In the genomic region with DNA sequence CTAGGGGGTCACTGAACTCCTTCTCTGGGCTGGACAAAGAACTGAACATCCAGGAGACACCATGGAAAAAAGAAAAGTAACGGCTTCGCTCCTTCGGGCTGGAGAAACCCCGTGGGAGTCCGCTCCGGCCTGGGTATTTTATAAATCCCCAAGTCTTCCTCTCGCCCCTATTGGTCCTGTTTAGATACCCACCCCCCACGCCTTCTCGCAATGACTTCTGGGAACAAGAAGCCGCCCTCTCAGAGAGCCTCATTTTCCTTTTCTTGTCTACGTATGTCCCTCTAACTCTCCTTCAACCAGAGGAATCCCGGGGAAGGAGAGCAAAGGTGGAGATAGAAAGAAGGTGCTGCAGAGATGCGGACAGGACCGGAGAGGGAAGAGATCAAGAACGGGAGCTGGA, we compare ENCODE assay signal across 19 mouse cellular contexts.
DNase-seq lines count a peak whose midpoint lies in the region; ATAC-seq and TF ChIP-seq lines count a peak whose summit lies in the region.
"Had no signal": no experiment of that assay in that cellular context is flagged by ENCODE, and none has a peak within 500 bp of the region (broad histone marks: within the 10 kb centered on the region; RNA-seq: fewer than 3 reads in every experiment).

No protein-coding gene starts in this region.

- H3K9me3 ChIP-seq in E14TG2a.4 (ENCODE audit: low read length) (no peaks in the 10 kb centered on the region), ES-Bruce4 (replicated peaks; ENCODE audit: control insufficient read depth, insufficient read depth, low read length, poor library complexity, severe bottlenecking) (no peaks in the 10 kb centered on the region), ES-E14 (ENCODE audit: control insufficient read depth, insufficient read depth, low read depth, low read length) (no peaks in the 10 kb centered on the region)
- no peaks in the 10 kb centered on the region for H3K9me3 ChIP-seq in forebrain, embryonic 15.5 days
- H3K9me3 ChIP-seq in forebrain, embryonic 14.5 days (replicated peaks; ENCODE audit: control insufficient read depth, low read length), result no peaks in the 10 kb centered on the region
- H3K9me3 ChIP-seq: embryonic facial prominence, embryonic 12.5 days; forebrain, embryonic 13.5 days had no signal

- TF ChIP-seq POLR2A in ES-Bruce4 (IDR thresholded peaks at IDR 0.05; ENCODE audit: insufficient read depth, low read length), result no peak
- no peak for TF ChIP-seq POLR2A in bone marrow, adult 2 months (IDR thresholded peaks at IDR 0.05; ENCODE audit: borderline replicate concordance, control insufficient read depth, low read depth, low read length)

- H3K4me3 ChIP-seq in E14TG2a.4 (replicated peaks; ENCODE audit: low read length) (peak overlapping the region; percentile 60), ES-Bruce4 (ENCODE audit: low read depth, low read length) (peak overlapping the region; percentile 47; the same call in 1 of the 2 replicates), ES-E14 (ENCODE audit: insufficient read depth in 1 of 2, low read depth in 1 of 2, low read length in 2 of 2, poor library complexity in 1 of 2, severe bottlenecking in 1 of 2) (peak overlapping the region; percentile 58 to 81; a peak in 3 of 4 replicates)
- no peak overlapping the region for H3K4me3 ChIP-seq in bone marrow, adult 2 months (replicated peaks; ENCODE audit: control insufficient read depth, low read depth, low read length)
- H3K4me3 ChIP-seq in forebrain, embryonic 15.5 days, result no peak overlapping the region
- H3K4me3 ChIP-seq in forebrain, embryonic 14.5 days (ENCODE audit: low read depth, low read length), result no peak overlapping the region
- H3K4me3 ChIP-seq: embryonic facial prominence, embryonic 10.5 days; embryonic facial prominence, embryonic 12.5 days; forebrain, embryonic 13.5 days had no signal

- no peaks in the 10 kb centered on the region for H3K27me3 ChIP-seq in E14TG2a.4 (ENCODE audit: insufficient read depth, low read length)
- no peaks in the 10 kb centered on the region for H3K27me3 ChIP-seq in ES-Bruce4 (ENCODE audit: control insufficient read depth, insufficient read depth, low read length, poor library complexity, severe bottlenecking)
- no peaks in the 10 kb centered on the region for H3K27me3 ChIP-seq in forebrain, embryonic 15.5 days
- no peaks in the 10 kb centered on the region for H3K27me3 ChIP-seq in forebrain, embryonic 14.5 days (replicated peaks; ENCODE audit: control insufficient read depth, insufficient read depth, low read length)
- H3K27me3 ChIP-seq: embryonic facial prominence, embryonic 12.5 days; forebrain, embryonic 13.5 days had no signal

- H3K27ac ChIP-seq in ES-Bruce4 (ENCODE audit: insufficient read depth, low read length), result no peak overlapping the region
- H3K27ac ChIP-seq in ES-E14 (ENCODE audit: insufficient read depth, low read depth, low read length, poor library complexity, severe bottlenecking), result no peak overlapping the region
- H3K27ac ChIP-seq in bone marrow, adult 2 months (ENCODE audit: control insufficient read depth, insufficient read depth, low read depth, low read length, poor library complexity), result peak overlapping the region; percentile 73; the same call in 1 of the 2 replicates
- no peak overlapping the region for H3K27ac ChIP-seq in forebrain, embryonic 15.5 days (replicated peaks)
- H3K27ac ChIP-seq in forebrain, embryonic 14.5 days (ENCODE audit: low read depth, low read length), result no peak overlapping the region
- H3K27ac ChIP-seq: embryonic facial prominence, embryonic 10.5 days; embryonic facial prominence, embryonic 12.5 days; forebrain, embryonic 13.5 days had no signal

- TF ChIP-seq EP300 in ES-Bruce4 (IDR thresholded peaks at IDR 0.05; ENCODE audit: insufficient read depth, low read depth, low read length), result no peak

- no peak for ATAC-seq in forebrain, embryonic 15.5 days (replicated peaks)
- no peak for ATAC-seq in forebrain, embryonic 14.5 days
- ATAC-seq: forebrain, embryonic 13.5 days; forebrain, postnatal 0 days had no signal

- peak overlapping the region; percentile 42; the same call in 1 of the 2 replicates for H3K9ac ChIP-seq in ES-Bruce4 (ENCODE audit: low read depth, poor library complexity, severe bottlenecking)
- peak overlapping the region; percentile 81; the same call in 1 of the 2 replicates for H3K9ac ChIP-seq in ES-E14 (ENCODE audit: insufficient read depth, low read depth, low read length, poor library complexity, severe bottlenecking)
- H3K9ac ChIP-seq in forebrain, embryonic 15.5 days (replicated peaks), result no peak overlapping the region
- no peak overlapping the region for H3K9ac ChIP-seq in forebrain, embryonic 14.5 days (ENCODE audit: low read length)
- H3K9ac ChIP-seq: embryonic facial prominence, embryonic 12.5 days; forebrain, embryonic 13.5 days; forebrain, postnatal 0 days had no signal

- no peak overlapping the region for H3K4me2 ChIP-seq in forebrain, embryonic 15.5 days (replicated peaks)
- no peak overlapping the region for H3K4me2 ChIP-seq in forebrain, embryonic 14.5 days (ENCODE audit: low read length)
- H3K4me2 ChIP-seq: embryonic facial prominence, embryonic 12.5 days; forebrain, embryonic 13.5 days had no signal

- no peak for DNase-seq in ES-E14 (ENCODE audit: low read depth, low spot score)
- DNase-seq in layer of hippocampus, postnatal 25 days (ENCODE audit: extremely low spot score in 1 of 2, low spot score in 1 of 2), result no peak
- no peak for DNase-seq in forebrain, embryonic 14.5 days (ENCODE audit: low spot score)
- DNase-seq: adrenal gland, adult 8-10 months; adrenal gland, postnatal 14 days; adrenal gland, postnatal 36 days; cerebellum, adult 11 months; cerebellum, adult 18-20 months; cerebellum, adult 8-10 months; cerebellum, adult 9-11 months; cerebellum, postnatal 25 days; forebrain, postnatal 0 days had no signal

- H3K4me1 ChIP-seq in E14TG2a.4 (replicated peaks; ENCODE audit: low read depth, low read length), result peaks cover 11% of the 10 kb centered on the region
- no peaks in the 10 kb centered on the region for H3K4me1 ChIP-seq in ES-Bruce4 (ENCODE audit: control insufficient read depth, insufficient read depth, low read length)
- H3K4me1 ChIP-seq in ES-E14 (ENCODE audit: control insufficient read depth in 2 of 2, insufficient read depth in 2 of 2, low read length in 2 of 2, poor library complexity in 1 of 2), result 0 out of 4 replicates have a peak, but pooled peaks cover 0 to 2% of the 10 kb centered on the region in 2 experiments
- H3K4me1 ChIP-seq in bone marrow, adult 2 months (ENCODE audit: control insufficient read depth, insufficient read depth, low read length), result no peaks in the 10 kb centered on the region; the same call in 1 of the 2 replicates
- H3K4me1 ChIP-seq in forebrain, embryonic 15.5 days, result no peaks in the 10 kb centered on the region
- no peaks in the 10 kb centered on the region for H3K4me1 ChIP-seq in forebrain, embryonic 14.5 days (ENCODE audit: control insufficient read depth, insufficient read depth, low read length)
- H3K4me1 ChIP-seq: embryonic facial prominence, embryonic 10.5 days; embryonic facial prominence, embryonic 12.5 days; forebrain, embryonic 13.5 days had no signal

- no peaks in the 10 kb centered on the region for H3K36me3 ChIP-seq in E14TG2a.4 (ENCODE audit: insufficient read depth, low read length)
- no peaks in the 10 kb centered on the region for H3K36me3 ChIP-seq in ES-Bruce4 (ENCODE audit: control insufficient read depth, insufficient read depth, low read length, poor library complexity, severe bottlenecking)
- no peaks in the 10 kb centered on the region for H3K36me3 ChIP-seq in ES-E14 (ENCODE audit: control insufficient read depth, insufficient read depth, low read length, poor library complexity, severe bottlenecking)
- no peaks in the 10 kb centered on the region for H3K36me3 ChIP-seq in forebrain, embryonic 15.5 days
- no peaks in the 10 kb centered on the region for H3K36me3 ChIP-seq in forebrain, embryonic 14.5 days (ENCODE audit: control insufficient read depth, insufficient read depth, low read length)
- H3K36me3 ChIP-seq: embryonic facial prominence, embryonic 10.5 days; embryonic facial prominence, embryonic 12.5 days had no signal

- TF ChIP-seq CTCF in E14TG2a.4 (conservative IDR thresholded peaks at IDR 0.05; ENCODE audit: low read length), result no peak
- no peak for TF ChIP-seq CTCF in ES-Bruce4 (IDR thresholded peaks at IDR 0.05; ENCODE audit: low read depth, low read length)
- TF ChIP-seq CTCF in bone marrow, adult 2 months (IDR thresholded peaks at IDR 0.05; ENCODE audit: control insufficient read depth, insufficient read depth, low read length), result no peak

- in situ Hi-C loops in ES-E14 (cut with MboI; ENCODE audit: low sequenced_read_pairs in 2 of 2, unreplicated experiment in 2 of 2), result no loop called here

- WGBS in bone marrow, adult 2 months, result 90% methylated on average over 15 of the region's 15 CpGs
- WGBS in forebrain, embryonic 15.5 days, result 91% methylated on average over 15 of the region's 15 CpGs
- 92% methylated on average over 15 of the region's 15 CpGs for WGBS in forebrain, embryonic 14.5 days

TF ChIP-seq in ES-E14, 5 proteins besides CTCF, POLR2A, EP300 and RAD21:
- TF ChIP-seq ZC3H11A (IDR thresholded peaks at IDR 0.05; ENCODE audit: borderline replicate concordance, low read depth, low read length) (no peak), CHD2 (IDR thresholded peaks at IDR 0.05; ENCODE audit: low read depth, low read length) (no peak), ZNF384 (IDR thresholded peaks at IDR 0.05; ENCODE audit: low read depth, low read length) (no peak), MAFK (IDR thresholded peaks at IDR 0.05; ENCODE audit: insufficient read depth, low read depth, low read length) (no peak), HCFC1 (IDR thresholded peaks at IDR 0.05; ENCODE audit: borderline replicate concordance, insufficient read depth, low read length) (no peak)
TF ChIP-seq in ES-E14: peak in this region for 0.

Comparison
In these comparisons a context has a peak if more than half of its experiments do, and no peak if none do; other contexts are left out.
1. H3K4me3 ChIP-seq: peak in E14TG2a.4 (single experiment), ES-Bruce4 (single experiment) and ES-E14 (2 of 2); none in bone marrow, adult 2 months (single experiment), forebrain, embryonic 15.5 days (single experiment) and forebrain, embryonic 14.5 days (single experiment).
2. H3K9ac ChIP-seq: peak in ES-Bruce4 (single experiment) and ES-E14 (single experiment); none in forebrain, embryonic 15.5 days (single experiment) and forebrain, embryonic 14.5 days (single experiment).